Mouse (Mus musculus) myocyte (in vitro differentiated cells): ENCODE measurements around the gene Hspg2. TPM values are rescaled to one million over a fixed set of nuclear protein-coding genes. Genes with fewer than 3 reads are reported as not detected.
A peak's percentile ranks its signal among the peaks of the same experiment; 100 is the strongest.

Source experiments
- H3K27me3 ChIP-seq: one replicate; pipeline ENCODE4 v1.6.1; 2011; ENCODE audit not compliant: control insufficient read depth, insufficient read depth, insufficient read length
- H3K36me3 ChIP-seq: one replicate; pipeline ENCODE4 v1.6.1; 2011; ENCODE audit not compliant: control insufficient read depth, insufficient read depth
- H3K4me2 ChIP-seq: one replicate; pipeline ENCODE4 v1.6.1; 2011; ENCODE audit warnings: low read depth, control low read depth
- H3K4me3 ChIP-seq: one replicate; pipeline ENCODE4 v1.5.1; 2011; ENCODE audit warnings: mild to moderate bottlenecking, control low read depth, moderate library complexity
- H3K79me2 ChIP-seq: one replicate; pipeline ENCODE4 v1.6.1; 2011; ENCODE audit not compliant: control insufficient read depth, insufficient read depth
- H3ac ChIP-seq: one replicate; pipeline ENCODE4 v1.6.1; 2011; ENCODE audit not compliant: control insufficient read depth, insufficient read length
- CEBPB ChIP-seq: IDR thresholded peaks from 2 replicates; pipeline ENCODE4 v1.6.1; 2011; ENCODE audit warnings: mild to moderate bottlenecking, moderate library complexity; ENCODE audit not compliant: poor library complexity, insufficient read depth, severe bottlenecking
- E2F4 ChIP-seq: IDR thresholded peaks from one replicate; pipeline ENCODE4 v1.6.1; 2011; ENCODE audit warnings: mild to moderate bottlenecking, control low read depth, moderate library complexity; ENCODE audit not compliant: insufficient read depth
- MYOD1 ChIP-seq, 3 experiments: IDR thresholded peaks; one replicate each; pipeline ENCODE4 v1.6.1; 2011; ENCODE audit warnings: control low read depth in 2 of 3, low read depth in 2 of 3, mild to moderate bottlenecking in 2 of 3, moderate library complexity in 1 of 3; ENCODE audit not compliant: insufficient read length in 2 of 3, control insufficient read depth in 1 of 3
- MYOG ChIP-seq, 3 experiments: IDR thresholded peaks; one replicate each; pipeline ENCODE4 v1.6.1; 2011; ENCODE audit warnings: control low read depth in 2 of 3, low read depth in 2 of 3, mild to moderate bottlenecking in 2 of 3; ENCODE audit not compliant: insufficient read length in 2 of 3, control insufficient read depth in 1 of 3, insufficient read depth in 1 of 3
- POLR2A ChIP-seq: IDR thresholded peaks from one replicate; pipeline ENCODE4 v1.6.1; 2011; ENCODE audit warnings: low read depth, mild to moderate bottlenecking, control low read depth, moderate library complexity; ENCODE audit not compliant: insufficient read length
- POLR2AphosphoS2 ChIP-seq: IDR thresholded peaks from one replicate; pipeline ENCODE4 v1.6.1; 2011; ENCODE audit warnings: low read depth, control low read depth; ENCODE audit not compliant: insufficient read length
- REST ChIP-seq: IDR thresholded peaks from one replicate; pipeline ENCODE4 v1.6.1; 2011; ENCODE audit warnings: mild to moderate bottlenecking, control low read depth, moderate library complexity; ENCODE audit not compliant: insufficient read depth, insufficient read length
- SRF ChIP-seq: IDR thresholded peaks from one replicate; pipeline ENCODE4 v1.6.1; 2011; ENCODE audit warnings: low read depth; ENCODE audit not compliant: control insufficient read depth, insufficient read length
- TCF12 ChIP-seq: IDR thresholded peaks from one replicate; pipeline ENCODE4 v1.6.1; 2011; ENCODE audit warnings: mild to moderate bottlenecking, control low read depth; ENCODE audit not compliant: poor library complexity, insufficient read depth, severe bottlenecking
- TCF3 ChIP-seq: IDR thresholded peaks from one replicate; pipeline ENCODE4 v1.6.1; 2011; ENCODE audit warnings: low read depth, control low read depth; ENCODE audit not compliant: insufficient read length
- USF1 ChIP-seq: IDR thresholded peaks from one replicate; pipeline ENCODE4 v1.6.1; 2011; ENCODE audit warnings: low read depth, mild to moderate bottlenecking, control low read depth, moderate library complexity
- polyA plus RNA-seq: library from polyadenylated mRNA; unstranded; fragments of >200 nt; fragmentation: generic; extraction: Trizol; gene quantifications from one replicate; pipeline ENCODE4 v1.2.1, GENCODE M21; 2012; ENCODE audit warnings: missing spikeins

Hspg2 gene
- polyA plus RNA-seq, 1 experiment, result 209 TPM

- H3K4me3 ChIP-seq, result no peak overlapping the region
- peak overlapping the region; percentile 55 for H3K4me2 ChIP-seq
- no peak for TF ChIP-seq E2F4
- no peak for TF ChIP-seq MYOD1 (IDR thresholded peaks at IDR 0.05; ENCODE audit: control insufficient read depth in 1 of 3, insufficient read length in 2 of 3, low read depth in 2 of 3)
- TF ChIP-seq CEBPB, result no peak
- no peak for TF ChIP-seq MYOG (IDR thresholded peaks at IDR 0.05; ENCODE audit: control insufficient read depth in 1 of 3, insufficient read depth in 1 of 3, insufficient read length in 2 of 3, low read depth in 2 of 3)
- TF ChIP-seq USF1, result no peak
- no peak for TF ChIP-seq TCF12
- TF ChIP-seq REST, result no peak
- no peak for TF ChIP-seq SRF
- no peak for TF ChIP-seq TCF3
- no peak overlapping the region for H3ac ChIP-seq
- H3K79me2 ChIP-seq, result peaks cover 75% of the 10 kb centered on the region
- H3K36me3 ChIP-seq, result no peaks in the 10 kb centered on the region
- no peaks in the 10 kb centered on the region for H3K27me3 ChIP-seq
Measured at GRCm38 (mm10) chr4:137480191-137480992, 11.8 kb downstream of the Hspg2 start.

GRCm38 (mm10) chr4:137480993-137481340, 12.4 kb downstream of the Hspg2 start:
- TF ChIP-seq CEBPB, result no peak
- Histone ChIP-seq H3K4me2 (peak overlapping the region; percentile 55), H3ac (no peak overlapping the region)

GRCm38 (mm10) chr4:137481381-137482030, 12.9 kb downstream of the Hspg2 start:
- Histone ChIP-seq H3K27me3 (no peaks in the 10 kb centered on the region), H3ac (no peak overlapping the region), H3K36me3 (no peaks in the 10 kb centered on the region), H3K79me2 (peaks cover 81% of the 10 kb centered on the region), H3K4me2 (peak overlapping the region; percentile 55), H3K4me3 (no peak overlapping the region)
- no peak for TF ChIP-seq POLR2A
- TF ChIP-seq SRF, result no peak
- no peak for TF ChIP-seq TCF3
- no peak for TF ChIP-seq CEBPB
- TF ChIP-seq TCF12, result no peak
- no peak for TF ChIP-seq E2F4
- TF ChIP-seq MYOD1 (IDR thresholded peaks at IDR 0.05; ENCODE audit: control insufficient read depth in 1 of 3, insufficient read length in 2 of 3, low read depth in 2 of 3), result peak in 1 of 3 experiments; percentile 3
- no peak for TF ChIP-seq USF1
- no peak for TF ChIP-seq POLR2AphosphoS2

More at GRCm38 (mm10) chr4:137480993-137481340, 12.4 kb downstream of the Hspg2 start:
- no peak overlapping the region for H3K4me3 ChIP-seq
- no peaks in the 10 kb centered on the region for H3K27me3 ChIP-seq
- no peaks in the 10 kb centered on the region for H3K36me3 ChIP-seq
- H3K79me2 ChIP-seq, result peaks cover 75% of the 10 kb centered on the region

- Histone ChIP-seq H3K4me3 (no peak overlapping the region), H3K4me2 (peak overlapping the region; percentile 79), H3K79me2 (peaks cover 81% of the 10 kb centered on the region), H3K27me3 (no peaks in the 10 kb centered on the region), H3ac (no peak overlapping the region), H3K36me3 (no peaks in the 10 kb centered on the region)
- TF ChIP-seq POLR2A (peak; percentile 8), MYOD1 (IDR thresholded peaks at IDR 0.05; ENCODE audit: control insufficient read depth in 1 of 3, insufficient read length in 2 of 3, low read depth in 2 of 3) (peak in 2 of 3 experiments; percentile 42 to 54), REST (no peak), POLR2AphosphoS2 (peak; percentile 6), E2F4 (no peak), MYOG (IDR thresholded peaks at IDR 0.05; ENCODE audit: control insufficient read depth in 1 of 3, insufficient read depth in 1 of 3, insufficient read length in 2 of 3, low read depth in 2 of 3) (peak in 2 of 3 experiments; percentile 15 to 57)
Measured at GRCm38 (mm10) chr4:137483871-137484270, 15.3 kb downstream of the Hspg2 start.

- TF ChIP-seq MYOD1 (IDR thresholded peaks at IDR 0.05; ENCODE audit: control insufficient read depth in 1 of 3, insufficient read length in 2 of 3, low read depth in 2 of 3), result peak in 1 of 3 experiments; percentile 10
- TF ChIP-seq TCF12, result no peak
- no peaks in the 10 kb centered on the region for H3K36me3 ChIP-seq
- H3K27me3 ChIP-seq, result no peaks in the 10 kb centered on the region
- H3K79me2 ChIP-seq, result peaks cover 79% of the 10 kb centered on the region
- peak overlapping the region; percentile 79 for H3K4me2 ChIP-seq
- no peak overlapping the region for H3ac ChIP-seq
- no peak overlapping the region for H3K4me3 ChIP-seq
Measured at GRCm38 (mm10) chr4:137484586-137484985, 16.0 kb downstream of the Hspg2 start.
